Mouse (Mus musculus) central nervous system, embryonic 11.5 days (tissue): Measurements from ENCODE around the gene Ogdh. TPM values are rescaled to one million over a fixed set of nuclear protein-coding genes. Genes with fewer than 3 reads are reported as not detected.

Experiments
- polyA plus RNA-seq: library from polyadenylated mRNA; depleted of rRNA; stranded (reverse); fragments of >200 nt; gene quantifications from 2 replicates; pipeline ENCODE4 v1.2.3, GENCODE M21; 2012; rRNA removed

Gene Ogdh
- polyA plus RNA-seq, result 48.8 and 61.6 TPM in 2 replicates

DNA sequence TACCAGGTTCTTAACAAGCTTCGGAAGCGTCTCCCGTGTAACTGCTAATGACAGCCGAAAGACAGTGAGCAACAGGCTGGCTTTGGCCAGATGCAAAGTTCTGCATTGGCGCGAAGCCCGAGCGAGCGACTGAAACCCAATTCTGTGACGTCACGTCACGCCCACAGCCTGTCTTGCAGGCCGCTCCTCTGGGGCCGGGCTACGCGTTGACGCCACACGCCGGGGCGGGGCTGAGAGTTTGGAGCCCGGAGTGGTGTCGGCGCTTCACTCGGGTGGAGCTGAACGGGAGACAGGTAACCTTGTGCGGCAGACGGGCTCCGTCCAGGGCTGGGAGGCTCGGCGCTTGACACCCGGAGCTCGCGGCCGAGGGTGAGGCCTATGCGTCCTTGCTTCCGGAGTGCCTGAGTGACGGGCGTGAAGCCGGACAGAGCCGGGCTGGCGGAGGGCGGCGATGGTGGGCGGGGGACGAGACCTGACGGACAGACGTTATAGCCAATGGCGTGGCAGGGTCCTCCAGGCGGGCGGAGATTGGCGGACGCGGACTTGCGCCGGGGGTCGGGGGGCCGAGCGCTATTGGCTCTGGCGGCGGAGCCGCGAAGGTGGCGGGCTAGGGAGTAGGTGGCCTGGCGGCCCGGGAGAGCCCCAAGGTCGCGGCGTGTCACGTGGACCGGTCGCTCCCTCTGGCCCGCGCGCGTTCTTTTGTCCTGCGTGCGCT lies at the start of gene Ogdh:
TSS of gene Ogdh (plus strand) at position 233 of the 715 bp plus-strand sequence.

DNA sequence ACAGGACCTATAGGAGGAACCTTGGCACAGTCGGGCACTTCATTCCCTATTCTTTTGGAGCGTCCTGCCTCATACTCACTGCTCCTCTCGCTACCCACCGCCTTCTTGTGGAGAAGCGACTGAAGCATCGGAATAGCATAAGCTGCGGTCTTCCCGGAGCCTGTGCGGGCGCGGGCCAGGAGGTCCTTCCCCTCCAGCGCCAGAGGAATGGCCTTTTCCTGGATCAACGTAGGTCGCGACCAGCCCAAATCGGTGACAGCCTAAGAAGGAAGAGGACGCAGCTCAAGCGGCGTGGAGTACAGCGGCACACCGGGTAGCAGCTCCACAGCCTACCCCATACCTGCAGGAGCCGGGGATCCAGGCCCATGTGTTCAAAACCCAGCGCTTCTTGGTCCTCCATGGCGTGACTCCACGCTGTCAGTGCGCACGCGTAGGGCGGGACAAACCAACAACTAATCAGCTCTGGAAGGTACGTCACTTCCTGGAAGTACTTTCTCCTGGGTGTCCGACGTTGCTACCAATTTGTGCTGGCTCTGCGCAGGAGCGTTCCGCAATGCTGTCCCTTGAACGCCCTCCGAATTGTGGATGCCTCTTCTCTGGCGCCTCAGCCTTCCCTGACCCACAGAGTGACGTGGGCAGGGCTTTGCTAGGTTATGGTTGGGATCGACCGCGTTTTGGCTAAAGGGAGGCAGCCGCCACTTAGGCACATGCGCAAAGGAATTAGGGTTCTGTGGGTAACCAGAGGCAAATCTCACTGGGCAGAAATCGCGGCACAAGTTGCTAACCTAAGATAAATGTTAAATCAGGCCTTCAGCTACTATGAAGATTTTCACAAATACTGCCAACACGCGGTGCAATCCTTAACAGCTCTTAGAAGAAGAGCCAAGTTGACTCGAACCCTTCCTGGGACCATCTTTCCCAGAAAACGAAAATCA lies 23.8 kb upstream of the Ogdh start, which contains the start of gene Ddx56:
TSS of gene Ddx56 (minus strand) at position 453 of the 935 bp plus-strand sequence.

DNA sequence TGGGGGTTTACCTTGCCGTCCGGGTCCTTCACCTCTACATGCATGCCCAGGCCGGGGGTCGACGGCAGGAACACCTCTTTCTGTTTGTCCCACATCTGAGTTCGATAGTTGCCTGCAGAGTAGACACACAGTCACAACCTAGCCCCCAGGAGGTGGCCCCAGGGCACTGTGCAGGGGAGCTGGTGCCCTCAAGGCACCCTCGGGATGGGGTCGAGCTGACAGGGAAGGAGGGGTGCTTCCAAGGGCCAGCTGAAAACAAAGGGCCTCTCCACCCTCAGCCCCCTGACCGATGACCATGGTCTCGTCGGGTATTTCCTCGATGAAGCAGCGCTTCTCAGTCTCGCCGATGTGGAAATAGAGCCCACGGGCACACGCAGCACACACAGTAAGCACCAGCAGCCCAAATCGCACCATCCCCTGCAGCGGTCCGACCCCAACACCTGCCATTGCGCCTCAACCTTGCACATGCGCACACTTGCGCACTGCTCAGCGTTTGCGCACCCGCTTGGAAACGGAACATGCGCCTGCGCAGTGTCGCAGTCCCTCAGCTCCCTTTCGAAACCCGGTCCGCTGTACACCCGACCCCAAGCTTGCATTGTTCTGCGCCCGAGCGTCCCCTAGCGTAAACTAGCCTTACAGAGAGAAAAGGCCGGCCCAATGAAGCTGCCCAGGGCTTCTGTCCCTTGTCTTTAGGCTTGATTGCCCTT lies 16.9 kb upstream of the Ogdh start, which contains the start of gene Tmed4:
TSS of gene Tmed4 (minus strand) at position 484 of the 707 bp plus-strand sequence.

DNA sequence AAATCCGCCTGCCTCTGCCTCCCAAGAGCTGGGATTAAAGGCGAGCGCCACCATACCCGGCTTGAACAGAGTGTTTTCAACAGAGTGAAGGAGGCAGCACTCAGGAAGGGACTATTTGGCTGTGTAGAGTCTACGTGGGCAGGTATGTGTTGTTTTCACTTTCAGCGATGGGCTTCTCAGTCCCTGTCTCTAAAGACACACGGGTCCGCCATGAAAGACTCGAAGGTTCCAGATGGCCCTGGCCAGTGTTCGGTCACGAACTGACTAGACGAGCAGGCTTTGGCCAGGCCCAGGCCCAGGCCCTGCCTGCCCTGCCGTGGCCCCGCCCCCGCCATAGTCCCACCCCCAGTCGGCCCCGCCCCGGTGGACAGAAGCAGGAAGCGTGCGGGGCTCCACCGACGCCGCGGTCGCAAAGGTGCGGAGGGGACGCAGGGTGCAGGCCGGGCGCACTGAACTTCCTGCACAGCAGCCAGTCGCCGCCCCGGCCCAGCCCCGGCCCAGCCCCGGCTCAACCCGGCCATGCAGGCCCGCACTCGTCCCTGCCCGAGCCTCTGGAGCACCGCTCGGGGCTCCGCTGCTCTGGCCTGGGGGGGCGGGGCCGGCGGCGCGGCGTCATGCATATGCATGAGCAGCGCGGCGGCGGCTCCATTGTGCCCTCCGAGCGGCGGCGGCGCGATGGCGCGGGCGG lies 97.4 kb downstream of the Ogdh start, which contains the start of gene Zmiz2:
TSS of gene Zmiz2 (plus strand) at position 349 of the 688 bp plus-strand sequence.

Other genes starting within 250 kb of the Ogdh start
- 4.7 and 5.1 TPM in 2 replicates for gene Camk2b, start 225.3 kb upstream of the Ogdh start, polyA plus RNA-seq
- gene A730071L15Rik, start 91.6 kb upstream of the Ogdh start, polyA plus RNA-seq, result 0.13 and 0.34 TPM in 2 replicates
- gene Nudcd3, start 91.2 kb upstream of the Ogdh start, polyA plus RNA-seq, result 49.4 and 50.8 TPM in 2 replicates
- 0.07 and 0.09 TPM in 2 replicates for gene Npc1l1, start 61.5 kb upstream of the Ogdh start, polyA plus RNA-seq
- gene Ddx56, start 23.9 kb upstream of the Ogdh start, polyA plus RNA-seq, result 56.3 and 62.0 TPM in 2 replicates
- 114 and 130 TPM in 2 replicates for gene Tmed4, start 16.8 kb upstream of the Ogdh start, polyA plus RNA-seq
- 42.8 and 57.0 TPM in 2 replicates for gene Zmiz2, start 97.4 kb downstream of the Ogdh start, polyA plus RNA-seq
- 3,603 and 3,967 TPM in 2 replicates for gene Ppia, start 123.8 kb downstream of the Ogdh start, polyA plus RNA-seq
- 491 and 846 TPM in 2 replicates for gene H2afv, start 152.8 kb downstream of the Ogdh start, polyA plus RNA-seq
- gene Purb, start 184.3 kb downstream of the Ogdh start, polyA plus RNA-seq, result 14.3 and 20.2 TPM in 2 replicates
- gene Myo1g, start 229.3 kb downstream of the Ogdh start, polyA plus RNA-seq, result 1.1 TPM in 2 replicates